Mouse (Mus musculus): ENCODE measurements around the gene Sgms1. TPM values are rescaled to one million over a fixed set of nuclear protein-coding genes. Genes with fewer than 3 reads are reported as not detected.

Sgms1 gene
- total RNA-seq (2022) = 10 to 100 TPM; 46.6 to 58.3 (median 50.3) TPM

GRCm38 (mm10) chr19:32389001-32389871, at the start of gene Sgms1:
Gene Sgms1 (minus strand): TSS chr19:32389714.
- DNase-seq (ENCODE audit: low spot score in 2 of 2) = peak; percentile 83 to 90

- no peak for DNase-seq (ENCODE audit: low spot score in 2 of 2)
These were observed 36.3 kb upstream of the Sgms1 start for GRCm38 (mm10) chr19:32425856-32426255.

- DNase-seq (ENCODE audit: low spot score in 2 of 2) = no peak
These were observed 35.2 kb upstream of the Sgms1 start for GRCm38 (mm10) chr19:32424706-32425105.

- DNase-seq (ENCODE audit: low spot score in 2 of 2) = peak in 1 of 2 experiments; percentile 19
These were observed 29.6 kb upstream of the Sgms1 start for GRCm38 (mm10) chr19:32419069-32419468.

GRCm38 (mm10) chr19:32416692-32417317, 27.3 kb upstream of the Sgms1 start:
- no peak for DNase-seq (ENCODE audit: low spot score in 2 of 2)

- DNase-seq (ENCODE audit: low spot score in 2 of 2) = no peak
These were observed 20.3 kb upstream of the Sgms1 start for GRCm38 (mm10) chr19:32409603-32410360.

GRCm38 (mm10) chr19:32406717-32407116, 17.2 kb upstream of the Sgms1 start:
- DNase-seq (ENCODE audit: low spot score in 2 of 2) = no peak

- DNase-seq (ENCODE audit: low spot score in 2 of 2) = no peak
These were observed 14.9 kb upstream of the Sgms1 start for GRCm38 (mm10) chr19:32404386-32404785.

GRCm38 (mm10) chr19:32403834-32404233, 14.3 kb upstream of the Sgms1 start:
- DNase-seq (ENCODE audit: low spot score in 2 of 2) = no peak

- DNase-seq (ENCODE audit: low spot score in 2 of 2) = no peak
These were observed 9.0 kb upstream of the Sgms1 start for GRCm38 (mm10) chr19:32398491-32398890.

- DNase-seq (ENCODE audit: low spot score in 2 of 2) = no peak
These were observed 6.8 kb upstream of the Sgms1 start for GRCm38 (mm10) chr19:32396303-32396702.

- no peak for DNase-seq (ENCODE audit: low spot score in 2 of 2)
These were observed 5.3 kb upstream of the Sgms1 start for GRCm38 (mm10) chr19:32394825-32395224.

- DNase-seq (ENCODE audit: low spot score in 2 of 2) = no peak
These were observed 4.4 kb upstream of the Sgms1 start for GRCm38 (mm10) chr19:32393758-32394450.

- no peak for DNase-seq (ENCODE audit: low spot score in 2 of 2)
These were observed 3.7 kb upstream of the Sgms1 start for GRCm38 (mm10) chr19:32393092-32393745.

- DNase-seq (ENCODE audit: low spot score in 2 of 2) = no peak
These were observed 1.9 kb upstream of the Sgms1 start for GRCm38 (mm10) chr19:32391441-32391840.

GRCm38 (mm10) chr19:32390116-32390515, 602 bp upstream of the Sgms1 start:
- no peak for DNase-seq (ENCODE audit: low spot score in 2 of 2)

- DNase-seq (ENCODE audit: low spot score in 2 of 2) = peak; percentile 89 to 91
These were observed 1.2 kb downstream of the Sgms1 start for GRCm38 (mm10) chr19:32388191-32388921.

GRCm38 (mm10) chr19:32387403-32388190, 1.9 kb downstream of the Sgms1 start:
- peak in 1 of 2 experiments; percentile 28 for DNase-seq (ENCODE audit: low spot score in 2 of 2)

Data from layer of hippocampus, adult 8-10 months (tissue).